Mouse (Mus musculus): ENCODE measurements around the gene Edn3.

Gene Edn3

DNA sequence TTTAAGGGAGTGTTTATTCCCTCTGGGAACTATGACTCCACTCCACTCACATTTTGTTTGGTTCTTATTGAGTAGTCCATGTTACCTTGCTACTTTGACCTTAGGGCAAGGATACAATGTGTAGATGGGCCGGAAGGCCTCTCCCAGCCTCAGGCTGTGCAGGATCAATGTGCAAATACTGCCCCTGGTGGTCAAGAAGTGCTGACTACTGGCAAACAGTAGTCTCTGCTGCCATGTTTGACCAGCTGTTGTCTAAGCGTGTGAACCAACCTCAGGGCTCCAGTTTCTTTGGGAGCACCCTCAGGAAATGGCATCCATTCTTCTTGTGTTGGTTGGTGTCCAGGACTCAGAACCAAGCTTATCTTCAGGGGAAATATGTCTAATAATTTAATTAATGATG, 36.6 kb downstream of the Edn3 start:
- DNase-seq (ENCODE audit: low spot score in 2 of 2) = no peak

DNA sequence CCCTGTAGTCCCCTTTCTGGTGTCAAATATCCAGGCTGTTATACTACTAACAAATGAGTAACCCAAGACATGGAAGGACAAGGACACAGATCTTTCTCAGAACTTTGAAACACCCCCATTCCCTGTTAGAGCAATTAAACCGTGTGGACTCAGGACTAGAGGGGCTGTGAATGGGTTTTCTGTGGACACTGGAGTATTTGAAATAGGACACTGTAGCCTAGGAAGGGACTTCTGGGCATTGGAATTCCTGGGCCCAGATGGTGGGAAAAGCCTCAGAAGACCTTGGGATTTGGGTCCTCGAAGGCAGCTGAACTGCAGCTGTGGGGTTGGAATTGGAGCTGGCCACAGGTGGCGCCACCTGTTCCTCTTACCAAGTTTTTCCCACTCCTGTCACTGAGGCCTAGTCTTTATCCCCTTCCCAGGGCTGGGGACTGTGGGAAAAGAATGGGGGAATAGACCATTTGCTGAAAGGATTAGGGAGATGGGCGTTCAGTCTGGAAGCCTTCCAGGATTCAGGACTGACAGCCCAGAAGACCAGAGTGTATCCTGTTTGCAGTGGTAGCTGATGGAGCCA, 37.2 kb downstream of the Edn3 start:
- no peak for DNase-seq (ENCODE audit: low spot score in 2 of 2)

DNA sequence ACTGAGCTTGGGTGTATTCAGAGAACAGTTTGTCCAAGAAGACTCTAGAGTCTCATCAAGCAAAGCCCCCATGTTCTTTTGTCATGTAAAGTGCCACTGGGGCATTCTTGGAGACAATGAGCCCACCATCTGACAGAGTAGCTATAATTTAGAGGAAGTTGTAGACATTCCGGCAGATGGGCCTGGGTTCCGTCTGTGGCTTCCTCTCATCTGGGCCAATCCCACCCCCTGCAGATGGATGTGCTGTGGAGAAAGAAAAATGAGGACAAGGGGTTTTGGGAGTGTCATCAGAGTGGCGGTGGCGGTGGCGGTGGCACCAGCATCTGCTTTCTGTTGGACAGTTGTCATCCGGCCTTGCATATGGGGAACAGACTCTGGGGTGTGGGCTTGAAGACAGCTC, 42.0 kb downstream of the Edn3 start:
- no peak for DNase-seq (ENCODE audit: low spot score in 2 of 2)

DNA sequence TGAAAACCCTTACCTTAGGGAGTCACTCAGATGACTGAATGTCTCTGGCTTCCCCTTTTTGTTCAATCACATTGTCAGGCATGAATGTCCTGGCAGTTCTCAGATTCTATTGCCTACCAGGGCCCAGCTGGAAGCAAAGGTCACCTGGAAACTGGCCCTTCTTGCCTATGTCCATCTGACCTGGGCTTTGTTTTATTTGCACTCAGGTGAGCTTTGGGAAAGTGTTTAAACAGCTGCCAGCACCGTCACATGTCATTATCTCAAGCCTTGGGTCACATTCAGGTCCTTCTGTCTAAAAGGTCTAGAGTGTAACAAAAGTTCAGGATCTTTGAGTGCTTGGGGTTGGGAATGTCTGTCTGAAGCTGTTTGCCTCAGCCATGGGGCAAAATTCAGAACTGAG, 43.2 kb downstream of the Edn3 start:
- no peak for DNase-seq (ENCODE audit: low spot score in 2 of 2)

DNA sequence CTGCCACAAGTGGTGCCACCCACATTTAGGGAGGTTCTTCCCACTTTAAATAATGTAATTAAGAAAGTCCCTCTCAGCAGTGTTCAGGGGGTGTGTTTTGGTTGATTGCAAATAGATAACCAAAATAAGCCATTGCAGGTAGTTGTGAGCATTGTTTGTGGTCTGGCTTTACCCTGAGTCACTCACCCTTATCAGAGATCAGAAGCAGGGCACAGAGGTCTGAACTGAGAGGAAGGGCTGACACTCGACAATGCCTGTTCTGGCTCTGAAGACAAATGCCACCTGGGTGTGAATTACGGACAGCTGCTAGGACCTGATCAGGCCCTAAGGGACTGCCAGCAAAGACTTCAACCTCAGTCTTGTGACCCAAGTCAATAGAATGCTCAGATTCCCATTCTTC, 47.5 kb downstream of the Edn3 start:
- DNase-seq (ENCODE audit: low spot score in 2 of 2) = no peak

DNA sequence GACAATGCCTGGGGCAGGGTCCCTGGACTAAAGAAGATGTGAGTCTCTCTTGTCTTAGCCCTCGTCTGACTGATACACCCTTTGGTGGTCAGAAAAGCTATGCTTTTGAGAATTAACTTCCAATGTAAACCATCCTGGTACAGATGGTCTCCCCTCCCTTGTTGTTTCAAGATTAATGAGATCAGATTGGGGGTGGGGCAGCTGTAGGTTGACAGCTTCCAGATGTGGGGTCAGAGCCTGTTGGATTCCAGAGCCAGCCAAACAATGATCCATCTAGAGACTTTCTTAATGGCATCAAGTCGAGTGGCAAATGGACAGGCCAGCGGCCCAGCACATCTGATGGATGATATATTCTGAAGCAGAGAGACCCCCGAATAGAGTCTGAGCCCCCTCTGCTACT, 48.9 kb downstream of the Edn3 start:
- no peak for DNase-seq (ENCODE audit: low spot score in 2 of 2)

DNA sequence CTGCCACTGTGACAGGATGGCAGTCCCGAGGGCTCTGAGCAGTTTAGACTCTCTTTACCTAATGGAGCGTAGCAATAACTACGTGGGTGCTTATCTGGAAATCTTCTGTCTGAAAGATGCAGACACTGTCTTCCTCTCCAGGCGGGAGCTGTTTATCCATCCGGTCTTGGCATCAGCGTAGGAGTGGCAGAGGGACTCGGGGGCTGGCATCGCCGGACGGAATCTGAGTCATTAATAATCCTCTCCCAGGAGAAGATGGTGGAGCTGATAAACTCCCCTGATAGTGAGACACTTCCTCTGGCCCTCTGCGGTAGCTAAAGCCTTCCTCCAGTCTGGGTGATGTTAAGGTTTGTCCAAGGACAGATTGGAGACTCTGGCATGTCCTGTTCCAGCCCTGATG, 52.9 kb downstream of the Edn3 start:
- no peak for DNase-seq (ENCODE audit: low spot score in 2 of 2)

DNA sequence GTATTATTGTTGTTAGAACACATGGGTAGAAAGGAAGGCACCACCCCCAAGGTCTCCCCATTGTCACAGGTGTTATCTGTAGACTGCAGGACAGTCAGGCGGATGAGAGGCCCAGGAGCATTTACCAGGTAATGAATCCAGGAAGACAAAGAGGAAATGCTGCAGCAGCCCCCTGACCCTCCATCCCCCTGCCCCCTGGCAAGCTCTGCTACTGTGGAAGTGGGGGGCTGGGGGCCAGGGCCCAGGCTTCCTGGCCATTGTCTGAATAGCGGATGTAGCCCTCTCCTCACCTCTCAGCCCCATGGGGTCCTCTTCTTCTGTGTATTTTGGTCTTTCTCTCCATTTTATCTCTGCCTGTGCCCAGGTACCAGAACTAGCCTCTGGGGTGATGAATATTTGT, 55.7 kb downstream of the Edn3 start:
- no peak for DNase-seq (ENCODE audit: low spot score in 2 of 2)

DNA sequence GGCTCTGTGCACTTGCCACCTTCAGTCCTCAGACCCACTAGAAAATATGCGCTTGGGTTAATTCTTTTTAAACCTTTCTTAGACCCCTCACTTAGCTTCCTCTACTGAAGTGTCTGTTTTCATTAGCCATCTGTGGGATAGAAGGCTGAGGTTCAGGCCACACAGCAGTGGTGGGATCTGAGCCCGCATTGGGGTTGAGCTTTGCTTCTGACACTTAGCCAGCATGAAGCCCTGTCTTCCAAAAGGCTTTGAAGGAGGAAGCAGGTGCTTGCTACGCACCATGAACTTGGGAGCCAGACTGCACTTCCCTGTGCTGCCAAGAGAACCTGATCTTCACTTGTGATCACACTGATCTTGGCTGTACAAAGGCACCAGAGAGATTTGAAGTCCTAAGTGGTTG, 59.9 kb downstream of the Edn3 start:
- no peak for DNase-seq (ENCODE audit: low spot score in 2 of 2)

DNA sequence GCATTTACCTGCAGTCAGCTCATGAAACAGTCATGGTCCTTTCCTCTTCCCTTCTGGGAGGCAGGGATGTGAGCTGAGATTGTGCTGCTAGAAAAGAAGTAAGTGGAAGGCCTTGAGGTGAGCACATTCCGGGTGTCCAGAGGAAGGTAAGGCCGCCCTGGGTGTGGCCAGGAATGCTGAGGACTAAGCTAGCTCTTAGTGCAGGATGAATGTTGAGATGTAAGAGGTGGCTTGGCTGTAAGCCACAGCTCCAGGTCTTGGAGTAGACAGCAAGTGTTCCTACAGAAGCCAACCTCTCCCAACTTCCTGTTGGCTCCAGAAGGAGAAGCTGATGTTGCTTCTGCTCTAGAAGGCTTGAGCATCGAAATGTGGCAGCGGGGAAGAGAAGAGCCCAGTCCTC, 67.4 kb downstream of the Edn3 start:
- no peak for DNase-seq (ENCODE audit: low spot score in 2 of 2)

DNA sequence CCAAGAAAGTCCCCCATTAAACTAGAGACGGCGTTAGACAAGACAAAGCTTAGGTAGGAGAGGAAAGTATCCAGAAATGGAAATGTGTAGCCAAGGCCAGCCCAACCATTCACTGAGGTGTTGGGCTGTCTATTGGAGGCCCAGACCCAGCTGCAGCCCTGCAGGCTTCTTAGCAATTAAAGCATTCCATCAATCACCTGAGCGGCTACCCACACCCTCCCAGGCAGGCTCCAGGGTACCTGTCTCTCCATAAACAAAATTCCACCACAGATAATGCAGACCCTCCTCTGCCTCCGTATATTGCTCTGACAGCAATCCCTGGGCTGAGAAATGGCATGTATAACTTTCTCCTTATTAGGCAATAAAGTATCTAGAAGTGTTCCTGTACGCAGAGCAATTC, 73.2 kb downstream of the Edn3 start:
- no peak for DNase-seq (ENCODE audit: low spot score in 2 of 2)
